Mouse (Mus musculus) forebrain, embryonic 10.5 days (tissue): ENCODE data around the gene Kcnj9. TPM values are rescaled to one million over a fixed set of nuclear protein-coding genes. Genes with fewer than 3 reads are reported as not detected.

Source experiments
- DNase-seq: peaks from one replicate; pipeline ENCODE4 v3.0.0-alpha.2; 2017; ENCODE audit warnings: low spot score; ENCODE audit errors: extremely low spot score
- H3K27ac ChIP-seq: fragments of 300-500 bp; sonication (generic); 2 replicates; pipeline ENCODE4 v1.5.1; 2016; ENCODE audit warnings: mild to moderate bottlenecking
- H3K27me3 ChIP-seq: fragments of 300-500 bp; sonication (generic); 2 replicates; pipeline ENCODE4 v1.6.1; 2016; ENCODE audit warnings: mild to moderate bottlenecking; ENCODE audit not compliant: poor library complexity, severe bottlenecking
- H3K36me3 ChIP-seq: fragments of 300-500 bp; sonication (generic); replicated peaks from 2 replicates; pipeline ENCODE4 v1.6.1; 2016; ENCODE audit warnings: mild to moderate bottlenecking, moderate library complexity
- H3K4me1 ChIP-seq: fragments of 300-500 bp; sonication (generic); 2 replicates; pipeline ENCODE4 v1.6.1; 2016
- H3K4me3 ChIP-seq: fragments of 300-500 bp; sonication (generic); 2 replicates; pipeline ENCODE4 v1.5.1; 2016; ENCODE audit warnings: mild to moderate bottlenecking, moderate library complexity
- H3K9me3 ChIP-seq: fragments of 300-500 bp; sonication (generic); 2 replicates; pipeline ENCODE4 v1.6.1; 2016; ENCODE audit warnings: mild to moderate bottlenecking, moderate library complexity
- WGBS: fragments of 180-500 bp; shearing (Covaris S2); methylation state at CpG from one replicate; pipeline ENCODE4 v1.1.7; 2016; 5-methylcytosine and 5-hydroxymethylcytosine counted together
- polyA plus RNA-seq: library from polyadenylated mRNA; unstranded; fragments of >200 nt; fragmentation: Nextera tagmentation; extraction: Ambion mirVana; gene quantifications from 2 replicates; pipeline ENCODE4 v1.2.1, GENCODE M21; 2016

Kcnj9 gene
- polyA plus RNA-seq, 1 experiment from 2014 or later, result 0.43 TPM

DNA sequence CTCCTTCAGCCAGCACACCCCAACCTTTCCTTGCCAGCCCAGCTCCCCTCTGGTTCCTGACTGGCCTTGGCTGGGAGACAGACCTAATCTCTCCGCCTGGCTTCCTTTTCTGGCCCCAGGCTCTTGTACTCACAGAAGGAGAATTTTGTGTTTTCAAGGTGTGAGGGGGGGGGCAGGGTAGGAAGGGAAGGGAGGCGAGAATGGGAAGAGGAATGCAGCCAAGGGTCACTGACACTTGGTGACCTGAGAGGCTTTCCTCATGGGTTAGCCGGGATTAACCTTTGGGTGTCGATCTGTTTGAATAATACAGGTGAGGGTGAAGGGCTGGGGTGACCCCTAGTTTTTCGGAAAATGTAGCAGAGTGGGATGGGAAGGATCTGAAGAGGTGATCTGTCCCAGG is 55.0 kb downstream of the Kcnj9 start:
- Histone ChIP-seq H3K27me3 (no peaks in the 10 kb centered on the region), H3K9me3 (no peaks in the 10 kb centered on the region), H3K4me1 (peaks cover 23% of the 10 kb centered on the region), H3K27ac (peak overlapping the region; percentile 48), H3K4me3 (no peak overlapping the region), H3K36me3 (no peaks in the 10 kb centered on the region)
- no peak for DNase-seq
- WGBS, result 62% methylated on average over 5 of the region's 5 CpGs

DNA sequence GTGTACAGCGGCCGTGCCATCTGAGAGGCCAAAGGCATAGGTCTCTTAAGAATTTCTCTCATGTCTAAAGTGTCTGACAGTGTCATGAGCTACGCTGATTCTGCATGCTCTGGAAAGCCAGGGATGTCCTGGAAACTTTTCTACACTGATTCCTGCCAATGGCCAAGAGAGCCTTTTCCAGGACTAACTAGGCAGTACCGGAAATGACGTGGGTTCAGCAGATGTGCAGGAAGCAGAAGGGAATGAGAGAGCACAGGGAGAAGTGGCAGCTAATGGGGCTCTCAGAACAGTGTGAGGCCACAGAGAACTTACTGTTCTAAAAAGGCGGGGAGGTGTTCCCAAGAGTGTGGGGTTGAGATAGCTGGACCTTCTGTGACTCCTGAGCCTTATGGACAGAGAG is 55.7 kb downstream of the Kcnj9 start:
- no peak overlapping the region for H3K27ac ChIP-seq
- H3K9me3 ChIP-seq, result no peaks in the 10 kb centered on the region
- no peak overlapping the region for H3K4me3 ChIP-seq
- 92% methylated on average over 6 of the region's 6 CpGs for WGBS
- no peak for DNase-seq
- peaks cover 23% of the 10 kb centered on the region for H3K4me1 ChIP-seq
- no peaks in the 10 kb centered on the region for H3K36me3 ChIP-seq
- H3K27me3 ChIP-seq, result no peaks in the 10 kb centered on the region

DNA sequence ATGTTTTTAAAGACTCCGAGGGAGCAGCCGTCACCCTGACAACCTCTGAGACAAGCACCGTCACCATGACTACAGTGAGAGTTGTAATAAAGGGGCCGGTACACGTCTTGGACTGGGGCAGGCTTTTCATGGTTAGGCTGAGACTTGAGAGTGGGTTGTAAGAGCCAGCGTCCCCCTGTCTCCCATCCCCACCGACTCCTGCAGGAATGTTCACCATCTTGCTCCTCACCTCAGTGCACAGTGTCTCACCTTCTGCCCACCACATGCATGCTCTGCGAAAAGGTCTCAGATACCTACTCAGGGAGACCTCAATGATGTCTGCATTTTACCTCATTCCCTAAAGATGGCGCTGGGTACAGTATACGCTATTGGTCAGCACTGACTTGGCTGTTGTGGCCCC is 57.4 kb downstream of the Kcnj9 start:
- no peaks in the 10 kb centered on the region for H3K9me3 ChIP-seq
- no peaks in the 10 kb centered on the region for H3K36me3 ChIP-seq
- H3K27me3 ChIP-seq, result no peaks in the 10 kb centered on the region
- H3K4me3 ChIP-seq, result no peak overlapping the region; the same call in 1 of the 2 replicates
- DNase-seq, result peak; percentile 40
- 62% methylated on average over 10 of the region's 10 CpGs for WGBS
- H3K27ac ChIP-seq, result peak overlapping the region; percentile 64
- peaks cover 23% of the 10 kb centered on the region for H3K4me1 ChIP-seq

DNA sequence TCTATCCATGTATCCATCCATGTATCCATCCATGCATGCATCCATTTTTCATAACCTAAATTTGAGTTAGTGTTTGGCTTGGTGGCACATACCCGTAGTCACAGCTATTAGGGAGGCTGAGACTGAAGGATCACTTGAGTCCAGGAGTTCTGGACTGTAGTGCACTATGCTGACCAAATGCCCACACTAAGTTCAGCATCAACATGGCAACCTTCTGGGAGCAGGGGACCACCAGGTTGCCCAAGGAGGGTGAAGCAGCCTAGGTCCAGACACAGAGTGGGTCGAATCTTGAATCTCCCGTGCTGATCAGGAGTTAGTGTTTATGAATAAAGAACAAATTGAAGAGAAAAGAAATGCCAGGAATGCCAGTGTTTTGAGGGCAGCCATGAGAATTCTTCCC is 57.9 kb downstream of the Kcnj9 start:
- Histone ChIP-seq H3K4me1 (peaks cover 23% of the 10 kb centered on the region), H3K4me3 (no peak overlapping the region), H3K9me3 (no peaks in the 10 kb centered on the region), H3K36me3 (no peaks in the 10 kb centered on the region), H3K27me3 (no peaks in the 10 kb centered on the region), H3K27ac (peak overlapping the region; percentile 56; the same call in 1 of the 2 replicates)
- DNase-seq, result no peak
- WGBS, result 87% methylated on average over 3 of the region's 3 CpGs

Other genes starting within 250 kb of the Kcnj9 start
- 176 TPM in 2 replicates for gene Copa, start 246.8 kb downstream of the Kcnj9 start, polyA plus RNA-seq
- gene Ncstn, start 246.5 kb downstream of the Kcnj9 start, polyA plus RNA-seq, result 91.6 and 95.3 TPM in 2 replicates
- 153 and 159 TPM in 2 replicates for gene Pex19, start 202.6 kb downstream of the Kcnj9 start, polyA plus RNA-seq
- 132 and 138 TPM in 2 replicates for gene Dcaf8, start 181.2 kb downstream of the Kcnj9 start, polyA plus RNA-seq
- gene Pea15a, start 122.5 kb downstream of the Kcnj9 start, polyA plus RNA-seq, result 282 and 292 TPM in 2 replicates
- 0.69 and 0.99 TPM in 2 replicates for gene Casq1, start 109.5 kb downstream of the Kcnj9 start, polyA plus RNA-seq
- not detected in 2 replicates for gene Atp1a4, start 70.9 kb downstream of the Kcnj9 start, polyA plus RNA-seq
- gene Igsf8, start 67.7 kb downstream of the Kcnj9 start, polyA plus RNA-seq, result 53.0 and 55.4 TPM in 2 replicates
- gene Atp1a2, start 31.3 kb downstream of the Kcnj9 start, polyA plus RNA-seq, result 0.86 and 2.0 TPM in 2 replicates
- 0.46 and 0.47 TPM in 2 replicates for gene Kcnj10, start 11.9 kb upstream of the Kcnj9 start, polyA plus RNA-seq
- gene Pigm, start 47.2 kb upstream of the Kcnj9 start, polyA plus RNA-seq, result 10.6 and 10.8 TPM in 2 replicates
- not detected in 2 replicates for gene Slamf9, start 146.0 kb upstream of the Kcnj9 start, polyA plus RNA-seq
- 81.7 and 82.5 TPM in 2 replicates for gene Igsf9, start 152.5 kb upstream of the Kcnj9 start, polyA plus RNA-seq
- 69.7 and 71.1 TPM in 2 replicates for gene Tagln2, start 170.7 kb upstream of the Kcnj9 start, polyA plus RNA-seq
- gene Cfap45, start 191.5 kb upstream of the Kcnj9 start, polyA plus RNA-seq, result 1.4 and 1.6 TPM in 2 replicates
- 0.09 TPM in 1 of 2 replicates, not detected in the other for gene Vsig8, start 226.6 kb upstream of the Kcnj9 start, polyA plus RNA-seq